Mouse (Mus musculus): ENCODE data around the gene Clstn2.

DNA sequence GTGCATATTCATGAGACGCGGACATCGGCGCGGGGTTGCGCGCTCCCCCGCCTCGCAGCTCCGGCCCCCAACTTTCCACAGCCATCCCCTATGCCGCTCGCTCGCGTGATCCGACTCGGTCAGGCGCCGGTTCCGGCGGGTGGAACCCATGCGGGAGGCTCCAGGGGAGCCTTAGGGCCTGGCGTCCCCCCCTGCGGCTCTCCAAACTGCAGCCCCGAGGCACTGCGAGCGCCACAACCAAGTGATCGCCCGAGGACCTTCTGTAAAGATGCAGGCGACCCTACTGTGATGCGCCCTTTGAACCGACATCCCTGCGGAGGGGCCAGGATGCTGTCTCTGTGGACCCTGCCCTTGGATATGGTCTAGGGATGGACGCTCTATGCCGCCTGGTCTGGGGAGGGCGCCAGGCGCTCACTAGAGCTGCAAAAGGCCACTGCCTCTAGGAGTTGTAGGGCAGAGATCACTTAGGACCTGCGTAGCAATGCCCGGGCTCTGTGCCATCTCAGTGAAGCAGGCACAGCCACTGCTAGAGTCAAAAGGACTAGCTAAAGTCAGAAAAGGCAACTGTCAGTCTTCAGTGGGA, 383 bp upstream of the Clstn2 start:
- no peak for TF ChIP-seq EP300 (IDR thresholded peaks at IDR 0.05; ENCODE audit: low read length)
- no peak for TF ChIP-seq CTCF (conservative IDR thresholded peaks at IDR 0.05 in 1 of 2, IDR thresholded peaks at IDR 0.05 in 1 of 2; ENCODE audit: low read depth in 2 of 2, low read length in 2 of 2)
- TF ChIP-seq MAX (IDR thresholded peaks at IDR 0.05; ENCODE audit: low read length), result no peak
- no peak for TF ChIP-seq POLR2AphosphoS2 (IDR thresholded peaks at IDR 0.05; ENCODE audit: low read depth, low read length)
- no peak for TF ChIP-seq PAX5 (IDR thresholded peaks at IDR 0.05; ENCODE audit: low read length)
- no peak for TF ChIP-seq BHLHE40 (IDR thresholded peaks at IDR 0.05; ENCODE audit: low read depth, low read length)
- no peak for TF ChIP-seq POLR2A (IDR thresholded peaks at IDR 0.05; ENCODE audit: low read depth, low read length)
- TF ChIP-seq MYC (IDR thresholded peaks at IDR 0.05; ENCODE audit: low read depth, low read length), result no peak
- no peak for TF ChIP-seq NRF1 (IDR thresholded peaks at IDR 0.05; ENCODE audit: low read depth, low read length)
- TF ChIP-seq RAD21 (IDR thresholded peaks at IDR 0.05; ENCODE audit: low read depth, low read length), result no peak
- no peak for TF ChIP-seq ZKSCAN1 (IDR thresholded peaks at IDR 0.05; ENCODE audit: borderline replicate concordance, low read depth, low read length)
- TF ChIP-seq MAZ (IDR thresholded peaks at IDR 0.05; ENCODE audit: low read depth, low read length), result no peak

All from CH12.LX (cell line).